9 mouse cellular contexts compared by ENCODE assay signal in the genomic region with DNA sequence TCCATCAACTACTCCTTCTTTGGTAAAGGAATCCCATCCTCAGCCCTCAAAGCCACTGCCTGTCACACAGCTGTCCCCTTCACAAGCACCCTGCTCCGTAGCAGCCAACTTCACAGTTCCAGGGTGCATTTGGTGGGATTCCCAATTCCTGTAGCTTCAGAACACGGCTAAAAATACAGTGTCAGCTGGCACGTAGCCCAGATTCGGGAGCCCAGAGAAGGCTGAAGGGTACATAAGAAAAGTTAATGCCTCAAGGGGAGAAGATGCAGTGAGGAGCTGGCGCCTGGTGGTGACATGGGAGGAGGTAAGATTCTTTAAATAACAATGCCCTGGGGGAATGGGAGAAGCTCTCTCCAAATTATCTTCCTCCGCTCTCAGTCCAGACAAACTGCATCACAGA. TPM values are rescaled to one million over a fixed set of nuclear protein-coding genes. Genes with fewer than 3 reads are reported as not detected.
DNase-seq lines count a peak whose midpoint lies in the region; ATAC-seq and TF ChIP-seq lines count a peak whose summit lies in the region.
"Had no signal": no experiment of that assay in that cellular context is flagged by ENCODE, and none has a peak within 500 bp of the region (broad histone marks: within the 10 kb centered on the region; RNA-seq: fewer than 3 reads in every experiment).

No protein-coding gene starts in this region.

- H3K9me3 ChIP-seq in kidney, embryonic 16.5 days (ENCODE audit: low read length) = peaks cover 8% of the 10 kb centered on the region
- no peaks in the 10 kb centered on the region for H3K9me3 ChIP-seq in kidney, embryonic 14.5 days (ENCODE audit: control insufficient read depth, low read length)
- H3K9me3 ChIP-seq in embryonic facial prominence, embryonic 14.5 days (ENCODE audit: control insufficient read depth, low read length) = no peaks in the 10 kb centered on the region
- H3K9me3 ChIP-seq in heart, embryonic 10.5 days = no peaks in the 10 kb centered on the region
- no peaks in the 10 kb centered on the region for H3K9me3 ChIP-seq in liver, postnatal 0 days (ENCODE audit: low read length)
- H3K9me3 ChIP-seq: neural tube, embryonic 15.5 days had no signal

- peaks cover 16% of the 10 kb centered on the region for H3K4me1 ChIP-seq in kidney, embryonic 16.5 days (ENCODE audit: insufficient read depth, low read length)
- H3K4me1 ChIP-seq in kidney, embryonic 14.5 days (ENCODE audit: control insufficient read depth, insufficient read depth, low read length) = 0 out of 2 replicates have a peak, but pooled peaks cover 1% of the 10 kb centered on the region
- peaks cover 5% of the 10 kb centered on the region; the same call in 1 of the 2 replicates for H3K4me1 ChIP-seq in embryonic facial prominence, embryonic 14.5 days (ENCODE audit: control insufficient read depth, insufficient read depth, low read length)
- H3K4me1 ChIP-seq in heart, embryonic 10.5 days = peaks cover 12% of the 10 kb centered on the region
- H3K4me1 ChIP-seq in liver, postnatal 0 days (ENCODE audit: insufficient read depth) = no peaks in the 10 kb centered on the region

- 56% methylated on average over 6 of the region's 6 CpGs for WGBS in kidney, embryonic 16.5 days
- WGBS in kidney, embryonic 14.5 days = 58% methylated on average over 6 of the region's 6 CpGs
- WGBS in embryonic facial prominence, embryonic 14.5 days = 28% methylated on average over 6 of the region's 6 CpGs
- WGBS in heart, embryonic 10.5 days = 32% methylated on average over 6 of the region's 6 CpGs
- 68% methylated on average over 6 of the region's 6 CpGs for WGBS in liver, postnatal 0 days (ENCODE audit: insufficient replicate concordance)

- peak; percentile 74 for DNase-seq in embryonic facial prominence, embryonic 14.5 days (ENCODE audit: low spot score)
- peak; percentile 86 for DNase-seq in heart, embryonic 10.5 days (ENCODE audit: low spot score)
- DNase-seq in lung, postnatal 10 days = peak; percentile 76
- no peak for DNase-seq in neural tube, embryonic 10.5 days (ENCODE audit: extremely low spot score, low spot score)
- DNase-seq in liver, postnatal 0 days = no peak
- DNase-seq in kidney, adult 9 months = no peak

- TF ChIP-seq CTCF in liver, postnatal 0 days (IDR thresholded peaks at IDR 0.05; ENCODE audit: low read depth) = no peak

- TF ChIP-seq EP300 in liver, postnatal 0 days (IDR thresholded peaks at IDR 0.05; ENCODE audit: low read depth) = no peak

- H3K27me3 ChIP-seq in kidney, embryonic 16.5 days (ENCODE audit: insufficient read depth, low read length) = no peaks in the 10 kb centered on the region
- H3K27me3 ChIP-seq in kidney, embryonic 14.5 days (ENCODE audit: control insufficient read depth, insufficient read depth, low read length) = no peaks in the 10 kb centered on the region
- no peaks in the 10 kb centered on the region for H3K27me3 ChIP-seq in embryonic facial prominence, embryonic 14.5 days (replicated peaks; ENCODE audit: control insufficient read depth, insufficient read depth, low read length)
- H3K27me3 ChIP-seq in heart, embryonic 10.5 days (ENCODE audit: insufficient read depth, poor library complexity, severe bottlenecking) = no peaks in the 10 kb centered on the region
- H3K27me3 ChIP-seq in liver, postnatal 0 days (ENCODE audit: insufficient read depth, low read length) = no peaks in the 10 kb centered on the region
- H3K27me3 ChIP-seq: neural tube, embryonic 15.5 days had no signal

- H3K4me2 ChIP-seq in kidney, embryonic 16.5 days (replicated peaks; ENCODE audit: low read depth, low read length) = 0 out of 2 replicates have a peak overlapping the region, but pooled peaks have one; percentile 0
- H3K4me2 ChIP-seq in kidney, embryonic 14.5 days (replicated peaks; ENCODE audit: low read depth, low read length) = no peak overlapping the region
- H3K4me2 ChIP-seq in embryonic facial prominence, embryonic 14.5 days (ENCODE audit: low read depth, low read length) = 0 out of 2 replicates have a peak overlapping the region, but pooled peaks have one; percentile 14
- no peak overlapping the region for H3K4me2 ChIP-seq in liver, postnatal 0 days (ENCODE audit: low read depth, low read length)
- H3K4me2 ChIP-seq: neural tube, embryonic 15.5 days had no signal

- ATAC-seq in kidney, embryonic 16.5 days (ENCODE audit: low FRiP score, low TSS enrichment) = no peak
- ATAC-seq in kidney, embryonic 14.5 days (ENCODE audit: low FRiP score, low TSS enrichment) = no peak
- ATAC-seq in embryonic facial prominence, embryonic 14.5 days (ENCODE audit: low read depth) = peak; percentile 41; the same call in 1 of the 2 replicates
- ATAC-seq in liver, postnatal 0 days = no peak

- H3K9ac ChIP-seq in kidney, embryonic 16.5 days (replicated peaks; ENCODE audit: low read length) = no peak overlapping the region
- H3K9ac ChIP-seq in kidney, embryonic 14.5 days (ENCODE audit: low read depth, low read length) = no peak overlapping the region
- no peak overlapping the region for H3K9ac ChIP-seq in embryonic facial prominence, embryonic 14.5 days (ENCODE audit: low read depth, low read length)
- H3K9ac ChIP-seq in liver, postnatal 0 days (replicated peaks) = no peak overlapping the region
- H3K9ac ChIP-seq: neural tube, embryonic 15.5 days had no signal

- H3K27ac ChIP-seq in kidney, embryonic 16.5 days (ENCODE audit: low read length) = no peak overlapping the region
- H3K27ac ChIP-seq in kidney, embryonic 14.5 days (ENCODE audit: low read depth, low read length) = no peak overlapping the region
- H3K27ac ChIP-seq in embryonic facial prominence, embryonic 14.5 days (replicated peaks; ENCODE audit: low read depth, low read length) = no peak overlapping the region
- peak overlapping the region; percentile 70 for H3K27ac ChIP-seq in heart, embryonic 10.5 days
- no peak overlapping the region for H3K27ac ChIP-seq in liver, postnatal 0 days (ENCODE audit: low read depth)
- H3K27ac ChIP-seq: neural tube, embryonic 15.5 days had no signal

- H3K4me3 ChIP-seq in kidney, embryonic 16.5 days (ENCODE audit: low read length) = no peak overlapping the region
- H3K4me3 ChIP-seq in kidney, embryonic 14.5 days (ENCODE audit: low read length) = no peak overlapping the region
- H3K4me3 ChIP-seq in embryonic facial prominence, embryonic 14.5 days (ENCODE audit: low read depth, low read length) = no peak overlapping the region
- H3K4me3 ChIP-seq in heart, embryonic 10.5 days = peak overlapping the region; percentile 25; the same call in 1 of the 2 replicates
- H3K4me3 ChIP-seq in liver, postnatal 0 days (ENCODE audit: low read depth, low read length) = no peak overlapping the region
- H3K4me3 ChIP-seq: neural tube, embryonic 15.5 days had no signal

- peaks cover 9% of the 10 kb centered on the region for H3K36me3 ChIP-seq in kidney, embryonic 16.5 days (ENCODE audit: insufficient read depth, low read length)
- H3K36me3 ChIP-seq in kidney, embryonic 14.5 days (ENCODE audit: control insufficient read depth, insufficient read depth, low read length) = no peaks in the 10 kb centered on the region
- H3K36me3 ChIP-seq in embryonic facial prominence, embryonic 14.5 days (ENCODE audit: control insufficient read depth, insufficient read depth, low read length) = no peaks in the 10 kb centered on the region
- peaks cover 21% of the 10 kb centered on the region; the same call in 1 of the 2 replicates for H3K36me3 ChIP-seq in heart, embryonic 10.5 days
- H3K36me3 ChIP-seq in liver, postnatal 0 days (replicated peaks; ENCODE audit: insufficient read depth, low read length) = peaks cover 8% of the 10 kb centered on the region; the same call in 1 of the 2 replicates
- H3K36me3 ChIP-seq: neural tube, embryonic 15.5 days had no signal

RNA-seq across cellular contexts. Expression of a gene that starts 34.1 kb away (rescaled TPM):
- polyA plus RNA-seq in kidney, embryonic 16.5 days (2015; fragmentation: Nextera tagmentation; extraction: Ambion mirVana) = 9.1 and 11.5 TPM in 2 replicates
- 5.5 and 8.3 TPM in 2 replicates for polyA plus RNA-seq in kidney, embryonic 14.5 days (2014; fragmentation: Nextera tagmentation; extraction: Ambion mirVana)
- polyA plus RNA-seq in embryonic facial prominence, embryonic 14.5 days (2014; fragmentation: Nextera tagmentation; extraction: Ambion mirVana) = 2.1 and 2.2 TPM in 2 replicates
- 8.1 and 9.7 TPM in 2 replicates for polyA plus RNA-seq in heart, embryonic 10.5 days (2016; fragmentation: Nextera tagmentation; extraction: Ambion mirVana)
- polyA plus RNA-seq in liver, postnatal 0 days (2015; fragmentation: Nextera tagmentation; extraction: Ambion mirVana) = 7.2 and 7.4 TPM in 2 replicates

Comparison
In these comparisons a context has a peak if more than half of its experiments do, and no peak if none do; other contexts are left out.
1. H3K4me2 ChIP-seq: peak in kidney, embryonic 16.5 days (single experiment) and embryonic facial prominence, embryonic 14.5 days (single experiment); none in kidney, embryonic 14.5 days (single experiment) and liver, postnatal 0 days (single experiment).
2. DNase-seq: peak in embryonic facial prominence, embryonic 14.5 days (single experiment), heart, embryonic 10.5 days (single experiment) and lung, postnatal 10 days (single experiment); none in neural tube, embryonic 10.5 days (single experiment), liver, postnatal 0 days (single experiment) and kidney, adult 9 months (single experiment).